Mouse (Mus musculus) small intestine, adult 2 months (tissue): ENCODE measurements around the gene Prkcg.

Experiments
- CTCF ChIP-seq: fragments of 200-500 bp; IDR thresholded peaks from 2 replicates; pipeline ENCODE4 v1.5.1; 2012; ENCODE audit warnings: low read depth, mild to moderate bottlenecking, control low read depth, inconsistent platforms, low read length, moderate library complexity, mixed read lengths; ENCODE audit not compliant: insufficient replicate concordance, insufficient read length; ENCODE audit errors: extremely low read depth
- POLR2A ChIP-seq: fragments of 200-500 bp; IDR thresholded peaks from 2 replicates; pipeline ENCODE4 v1.6.1; 2012; ENCODE audit warnings: low read depth, mild to moderate bottlenecking, control low read depth, inconsistent platforms, low read length, moderate library complexity

DNA sequence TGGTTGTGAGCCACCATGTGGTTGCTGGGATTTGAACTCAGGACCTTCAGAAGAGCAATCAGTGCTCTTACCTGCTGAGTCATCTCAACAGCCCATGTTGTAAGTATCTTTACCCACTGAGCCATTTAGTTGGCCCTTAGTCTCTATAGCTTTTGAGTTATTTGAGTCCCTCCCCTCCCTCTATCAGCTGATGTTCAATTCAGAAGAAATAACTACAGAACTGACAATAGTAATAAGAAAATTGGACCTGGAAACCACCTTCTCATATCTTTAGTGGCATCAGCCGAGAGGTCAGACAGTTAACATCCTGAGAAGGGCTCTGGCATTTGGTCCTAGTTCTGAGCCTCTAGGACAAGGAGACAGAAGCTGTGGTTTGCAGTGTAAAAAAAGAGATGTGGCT is 5.8 kb downstream of the Prkcg start:
- TF ChIP-seq POLR2A, result no peak
- TF ChIP-seq CTCF, result no peak
